Mouse (Mus musculus) ES-E14 (cell line): ENCODE results near the gene Tmem9b.

Source experiments
- CHD2 ChIP-seq: IDR thresholded peaks from 2 replicates; pipeline ENCODE4 v1.6.1; 2014; ENCODE audit warnings: mild to moderate bottlenecking, low read depth, low read length, inconsistent platforms
- HCFC1 ChIP-seq: IDR thresholded peaks from 2 replicates; pipeline ENCODE4 v1.6.1; 2012; ENCODE audit warnings: low read length, inconsistent platforms, borderline replicate concordance; ENCODE audit not compliant: insufficient read depth
- MAFK ChIP-seq: IDR thresholded peaks from 2 replicates; pipeline ENCODE4 v1.6.1; 2014; ENCODE audit warnings: mild to moderate bottlenecking, low read depth, low read length, inconsistent platforms; ENCODE audit not compliant: insufficient read depth
- ZNF384 ChIP-seq: IDR thresholded peaks from 2 replicates; pipeline ENCODE4 v1.6.1; 2012; ENCODE audit warnings: low read depth, low read length, inconsistent platforms

DNA sequence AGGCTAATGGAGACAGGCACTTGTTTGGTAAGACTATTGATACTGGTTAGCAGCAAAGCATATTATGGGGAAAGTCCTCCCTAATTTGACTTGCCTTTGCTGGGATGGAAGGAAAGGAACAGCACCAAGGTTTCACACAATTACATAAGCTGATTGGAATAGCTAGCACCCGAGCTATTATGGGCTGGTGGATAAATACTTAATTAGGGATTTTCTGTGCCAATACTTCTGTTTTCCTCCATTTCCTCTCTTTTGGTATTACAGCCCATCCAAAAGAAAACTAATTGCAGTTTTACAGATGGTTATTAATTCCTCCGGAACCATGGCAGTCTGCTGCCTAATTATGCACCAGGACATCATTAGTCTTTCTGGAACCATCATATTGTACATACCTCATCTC, 11.3 kb upstream of the Tmem9b start:
- TF ChIP-seq ZNF384 = no peak
- TF ChIP-seq HCFC1 = no peak
- no peak for TF ChIP-seq MAFK
- TF ChIP-seq CHD2 = no peak
